Mouse (Mus musculus) kidney, adult 11 months (tissue): ENCODE results near the gene Aatf.
A peak's percentile ranks its signal among the peaks of the same experiment; 100 is the strongest.

Experiments
- DNase-seq: peaks from one replicate; pipeline ENCODE4 v3.0.0; 2022

Aatf gene

DNA sequence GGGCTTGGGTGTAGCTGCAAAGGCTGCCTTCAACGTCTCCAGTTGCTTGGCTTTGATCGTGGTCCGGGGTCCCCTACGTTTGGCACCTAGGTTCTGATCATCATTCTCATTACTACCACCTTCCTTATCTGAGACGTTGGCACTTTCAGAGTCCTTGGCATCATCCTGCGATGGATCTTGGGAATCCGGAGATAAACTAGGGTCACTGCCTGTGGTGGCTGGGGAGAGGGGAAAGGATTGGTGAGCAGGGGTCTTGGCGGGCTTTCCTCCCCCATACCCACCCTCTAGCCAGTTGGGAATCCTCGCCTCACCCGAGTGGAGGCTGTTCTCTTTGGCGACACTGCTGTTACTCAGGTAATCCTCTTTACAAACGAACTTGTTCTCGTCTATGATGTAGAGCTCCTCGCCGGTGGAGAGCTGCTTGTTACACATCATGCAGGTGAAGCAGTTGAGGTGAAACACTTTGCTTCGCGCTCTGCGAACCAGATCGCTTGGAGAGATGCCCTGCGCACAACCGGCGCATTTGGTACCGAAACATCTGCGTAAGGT is 8.5 kb upstream of the Aatf start:
- DNase-seq, result no peak

DNA sequence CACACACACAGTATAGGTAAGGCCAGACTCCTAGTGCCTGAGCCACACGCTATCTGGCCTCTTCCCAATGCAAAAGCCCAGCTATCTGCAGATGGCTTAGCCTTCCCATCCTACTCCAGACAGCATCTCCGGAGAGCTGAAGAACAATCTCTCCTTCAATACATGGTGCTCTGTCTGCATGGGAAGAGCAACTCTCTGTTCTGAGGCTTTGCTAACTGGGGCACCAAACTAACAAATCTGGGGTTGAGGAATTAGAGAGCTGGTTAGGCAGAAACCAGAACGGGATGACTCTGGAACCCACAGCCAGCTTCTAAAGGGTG is 7.7 kb upstream of the Aatf start:
- no peak for DNase-seq

DNA sequence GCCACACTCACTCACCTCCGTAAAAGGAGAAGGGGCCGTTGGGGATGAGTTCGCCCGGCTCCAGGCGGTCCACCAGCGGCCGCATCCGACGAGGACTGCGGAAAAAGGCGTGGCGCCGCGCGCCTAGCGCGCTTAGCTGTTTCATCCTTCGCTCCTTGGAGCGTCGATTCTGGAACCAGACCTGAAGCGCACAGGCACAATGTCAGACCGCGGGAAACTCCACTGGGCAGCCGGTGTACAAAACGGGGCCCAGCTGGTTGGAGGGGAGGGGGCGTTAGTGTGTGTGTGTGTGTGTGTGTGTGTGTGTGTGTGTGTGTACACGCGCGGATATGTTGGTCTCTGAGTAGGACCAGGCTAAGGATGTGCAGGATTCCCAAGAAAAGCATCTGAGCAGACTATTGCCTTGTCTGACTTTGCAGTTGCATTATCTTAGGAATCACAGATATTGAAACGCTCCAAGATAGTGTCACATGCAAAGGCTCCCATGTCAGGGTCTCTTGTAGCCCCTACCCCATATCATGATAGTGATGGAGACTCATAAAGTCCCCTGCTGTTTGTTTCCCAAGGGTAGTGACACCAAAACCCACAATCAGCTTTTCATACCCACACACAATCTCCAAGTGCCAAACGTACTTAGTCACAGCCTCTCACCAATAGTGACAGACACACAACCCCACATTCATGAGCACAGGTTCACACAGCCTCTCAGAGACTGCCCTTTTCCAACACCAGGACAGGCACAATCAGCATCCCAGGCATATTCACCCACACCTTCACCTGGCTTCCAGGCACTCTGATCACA is 7.1 kb upstream of the Aatf start:
- no peak for DNase-seq

DNA sequence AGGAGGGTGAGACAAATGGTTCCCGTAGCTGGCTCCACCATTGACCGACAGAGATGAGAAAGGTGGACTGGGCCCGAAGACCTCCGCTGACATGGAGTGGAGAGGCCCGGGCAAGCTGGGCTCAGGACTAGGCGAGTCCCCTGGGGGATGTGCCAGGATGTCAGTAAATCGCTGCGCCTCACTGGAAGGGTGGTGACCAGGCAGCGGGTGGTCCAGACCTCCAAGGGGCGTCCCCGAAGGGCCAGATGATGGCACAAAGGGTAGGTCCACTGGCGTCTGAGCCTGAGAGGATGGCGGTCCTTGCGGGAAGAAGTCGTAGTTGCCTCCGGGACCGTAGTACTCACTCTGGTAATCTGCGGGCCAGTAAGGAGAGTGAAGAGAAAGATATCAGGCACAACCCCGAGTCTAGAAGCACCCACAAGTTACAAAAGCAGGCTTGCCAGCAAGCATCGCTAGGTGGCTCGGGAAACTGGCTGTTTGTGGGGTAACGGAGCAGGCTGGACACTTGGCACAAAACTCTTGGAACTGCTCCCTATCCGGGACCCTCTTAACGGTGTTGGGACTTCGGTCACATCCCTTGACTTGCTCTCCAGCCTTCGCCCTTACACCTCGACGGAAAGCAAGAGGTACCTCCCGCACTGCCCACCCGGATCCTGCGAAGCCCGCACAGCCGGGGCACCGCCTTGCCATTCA is 6.4 kb upstream of the Aatf start:
- no peak for DNase-seq

DNA sequence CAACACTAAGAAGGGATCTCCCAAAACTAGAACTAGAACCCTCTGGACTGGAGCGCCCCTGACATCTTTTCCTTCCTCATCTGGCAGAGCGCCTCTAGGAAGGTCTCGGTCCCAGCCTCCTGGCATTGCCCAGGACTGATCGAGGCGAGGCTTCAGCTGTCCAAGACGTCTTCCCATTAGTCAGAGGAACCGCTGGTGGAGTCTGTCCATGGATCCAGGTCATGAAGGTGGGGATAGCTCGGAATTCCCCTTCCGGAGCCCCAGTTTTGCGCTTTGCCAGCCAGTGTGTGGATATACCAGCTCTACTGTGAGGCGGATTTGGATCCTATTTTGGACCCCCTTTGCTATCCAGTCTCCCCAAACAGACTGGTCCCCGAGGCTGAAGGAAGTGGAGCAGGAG is 5.7 kb upstream of the Aatf start:
- no peak for DNase-seq

DNA sequence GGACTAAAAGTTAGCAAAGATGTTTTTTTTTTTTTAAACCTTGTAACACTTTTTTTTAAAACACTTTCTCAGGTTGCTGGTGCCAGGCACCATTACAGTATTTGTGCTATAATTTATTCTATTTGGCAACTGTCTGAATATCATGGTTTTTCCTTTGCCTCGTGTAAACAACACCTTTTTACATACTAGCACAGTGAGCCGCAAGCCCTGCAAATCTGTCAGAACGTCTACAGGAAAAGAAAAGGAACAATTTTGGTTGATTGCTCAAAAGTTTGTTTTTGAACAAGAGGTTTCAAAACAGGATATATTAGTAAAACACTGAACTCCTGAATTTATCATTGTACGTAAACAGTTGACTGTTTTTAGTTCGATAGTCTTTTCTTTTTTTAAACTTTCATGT is 4.9 kb upstream of the Aatf start:
- DNase-seq, result no peak

DNA sequence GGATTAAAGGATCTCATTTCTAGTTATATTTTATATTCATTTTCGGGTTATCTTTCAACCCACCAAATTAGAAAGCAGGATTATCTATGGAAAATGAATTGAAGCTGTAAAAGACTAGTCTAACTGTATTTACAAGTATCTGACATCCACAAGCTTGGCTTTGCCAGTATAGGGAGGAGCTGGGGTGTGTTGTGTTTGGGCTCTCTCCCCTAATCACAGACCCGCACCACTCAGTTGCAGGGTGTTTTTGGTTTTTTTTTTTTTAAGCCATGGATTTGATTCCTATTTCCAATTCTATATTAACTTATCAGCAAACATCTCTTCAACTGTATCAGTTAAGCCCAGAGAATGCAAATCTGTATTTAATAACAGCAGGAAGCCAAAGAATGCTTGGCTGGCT is 4.1 kb upstream of the Aatf start:
- DNase-seq, result no peak

DNA sequence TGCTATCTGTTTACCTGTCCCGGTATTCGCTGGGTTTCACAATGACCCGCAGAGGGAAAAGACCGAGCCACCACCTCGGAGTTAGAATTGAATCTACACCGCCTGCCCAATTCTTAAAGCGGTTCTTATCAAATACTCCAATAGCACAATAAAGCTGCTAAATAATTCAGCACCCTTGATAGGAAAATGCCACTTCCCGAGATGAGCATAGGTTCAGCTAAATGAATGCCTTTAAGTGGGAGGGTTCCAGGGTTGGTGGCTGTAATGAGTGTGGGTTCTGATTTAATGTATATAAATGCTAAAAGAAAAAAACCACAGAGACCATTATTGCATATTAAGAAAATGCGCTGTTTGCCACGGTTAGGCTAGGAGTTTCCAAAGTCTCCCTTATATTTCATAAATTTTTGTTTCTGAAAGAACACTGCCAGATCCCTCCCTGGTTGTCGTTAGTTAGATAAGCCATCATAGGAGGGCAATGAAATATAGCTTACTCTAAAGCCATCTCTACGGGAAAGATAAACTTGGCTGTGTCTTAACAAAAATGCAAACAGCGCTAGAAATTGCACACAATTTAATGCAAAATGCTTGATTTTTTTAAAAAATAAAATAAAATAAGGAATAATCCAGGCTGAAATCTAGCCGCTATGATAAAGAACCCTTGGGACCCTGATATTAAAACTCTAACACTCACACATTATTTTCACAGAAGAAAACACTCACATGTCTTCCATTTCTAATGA is 3.3 kb upstream of the Aatf start:
- DNase-seq, result no peak

DNA sequence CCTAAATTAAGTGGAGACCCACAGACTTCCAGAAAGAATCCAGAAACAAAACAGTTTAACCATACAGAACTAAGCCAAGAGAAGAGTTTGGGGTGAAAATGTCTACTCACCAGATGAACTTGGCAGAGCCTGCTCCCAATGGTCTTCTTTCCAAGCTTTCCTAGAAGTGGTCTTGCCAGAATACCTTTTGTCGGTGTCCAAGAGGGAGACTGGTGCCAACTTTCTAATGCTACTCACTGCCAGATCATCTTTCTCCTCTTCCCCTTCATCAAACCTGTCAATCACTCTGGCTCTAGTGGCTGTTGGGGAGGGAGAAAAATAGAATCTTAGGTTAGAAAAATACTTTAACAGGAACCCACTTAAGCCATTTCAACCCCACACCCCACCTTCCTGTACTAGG is 1.3 kb downstream of the Aatf start:
- no peak for DNase-seq

DNA sequence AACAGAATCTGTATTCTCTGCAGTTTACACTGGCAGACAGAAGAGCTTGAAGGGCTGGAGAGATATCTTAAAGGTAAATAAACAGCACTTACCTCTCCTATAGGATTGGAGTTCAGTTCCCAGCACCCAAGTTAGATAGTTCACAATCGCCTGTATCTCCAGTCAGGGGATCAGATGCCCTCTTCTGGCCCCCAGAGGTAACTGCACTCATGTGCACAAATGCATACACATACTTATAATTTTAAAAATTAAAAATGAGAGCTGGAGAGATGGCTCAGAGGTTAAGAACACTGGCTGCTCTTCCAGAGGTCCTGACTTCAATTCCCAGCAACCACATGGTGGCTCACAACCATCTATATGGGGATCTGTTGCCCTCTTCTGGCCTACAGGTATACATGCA is 9.0 kb downstream of the Aatf start:
- DNase-seq, result no peak

DNA sequence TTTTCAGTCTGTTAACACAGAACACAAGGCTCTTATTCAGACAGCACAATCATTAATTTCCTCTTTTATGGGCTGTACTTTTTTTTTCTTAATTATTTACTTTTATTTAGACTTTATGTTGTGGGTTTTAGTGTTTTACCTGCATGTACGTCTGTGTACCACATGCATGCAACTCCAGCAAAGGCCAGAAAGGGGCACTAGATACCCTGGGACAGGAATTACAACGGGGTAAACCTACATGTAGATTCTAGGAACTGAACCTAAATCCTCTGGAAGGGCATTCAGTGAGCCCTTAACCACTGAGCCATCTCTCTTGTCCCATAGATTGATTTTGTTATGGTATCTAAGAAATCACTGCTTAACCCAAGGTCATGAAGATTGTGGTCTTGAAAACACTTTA is 15.4 kb downstream of the Aatf start:
- no peak for DNase-seq

DNA sequence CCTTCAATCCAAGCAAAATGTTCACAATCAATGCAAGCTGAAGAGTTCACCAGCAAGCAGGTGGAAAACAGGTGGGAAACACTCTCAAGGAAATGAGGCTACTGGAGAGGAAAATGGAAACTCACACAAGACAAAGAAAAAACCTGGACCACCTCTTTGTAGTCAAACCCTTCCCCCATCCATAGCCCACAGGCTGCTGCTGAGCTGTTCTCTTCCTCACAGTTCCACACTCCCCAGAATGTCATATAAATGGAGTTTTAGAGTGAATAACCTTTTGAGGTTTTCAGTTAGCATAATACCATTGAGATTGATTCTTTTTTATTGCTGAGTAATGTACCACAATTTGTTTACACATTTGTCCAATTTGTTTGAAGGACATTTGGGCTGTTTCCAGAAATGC is 16.4 kb downstream of the Aatf start:
- DNase-seq, result no peak

DNA sequence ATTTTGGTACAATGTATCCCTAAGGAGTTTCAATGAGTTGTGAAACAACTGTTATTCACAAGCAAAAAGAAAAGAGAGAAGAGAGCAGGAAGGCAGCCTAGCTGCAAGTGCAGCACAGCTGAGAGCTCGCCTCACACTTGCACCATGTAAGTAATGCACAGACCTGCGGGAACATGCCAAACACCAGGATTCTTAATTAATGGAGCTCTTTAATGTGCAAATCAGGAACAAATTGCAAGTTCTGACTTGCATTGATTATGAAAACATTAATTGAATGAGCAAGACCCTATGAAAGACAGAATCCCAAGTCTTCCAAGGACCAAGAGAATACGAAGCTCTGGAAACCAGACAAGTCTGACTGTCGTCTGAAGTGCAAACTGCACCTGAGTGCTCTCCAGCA is 17.5 kb downstream of the Aatf start:
- DNase-seq, result no peak

DNA sequence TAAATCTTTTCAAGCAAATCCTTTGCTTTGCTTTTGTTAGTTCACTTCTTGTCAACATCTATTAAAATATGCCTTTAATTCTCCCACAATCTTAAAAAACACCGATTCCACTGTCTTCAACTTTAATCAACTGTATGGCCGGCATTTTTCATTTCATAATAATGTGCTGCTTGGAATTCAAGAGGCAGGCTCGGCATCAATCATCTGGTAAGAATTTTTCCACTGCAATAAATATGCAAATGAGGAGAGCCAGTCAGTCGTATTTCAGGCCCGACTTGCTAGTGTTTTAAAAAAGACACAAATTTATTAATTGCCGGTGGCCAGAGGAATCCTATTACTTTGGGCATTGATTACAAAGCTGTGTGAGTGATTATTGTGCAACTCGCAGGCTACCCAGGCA is 31.7 kb downstream of the Aatf start:
- DNase-seq, result no peak

DNA sequence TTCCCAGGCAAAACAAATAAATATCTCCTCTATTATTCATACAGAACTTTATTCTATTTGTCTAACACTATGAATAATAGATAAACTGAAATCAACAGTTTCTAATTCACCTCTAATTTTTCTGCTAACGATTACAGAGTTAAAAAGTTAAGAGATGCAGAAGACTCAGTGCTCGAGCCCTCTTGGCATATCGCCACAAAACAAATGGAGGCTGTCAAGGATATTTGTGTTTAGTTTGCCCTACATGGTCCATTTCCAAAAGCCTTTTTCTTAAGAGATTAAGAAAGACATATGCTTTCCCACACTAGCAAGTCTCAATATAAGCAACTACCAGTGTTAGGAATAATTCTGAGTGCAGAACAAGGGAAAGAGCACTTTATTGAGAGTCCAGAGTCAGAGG is 32.9 kb downstream of the Aatf start:
- no peak for DNase-seq

DNA sequence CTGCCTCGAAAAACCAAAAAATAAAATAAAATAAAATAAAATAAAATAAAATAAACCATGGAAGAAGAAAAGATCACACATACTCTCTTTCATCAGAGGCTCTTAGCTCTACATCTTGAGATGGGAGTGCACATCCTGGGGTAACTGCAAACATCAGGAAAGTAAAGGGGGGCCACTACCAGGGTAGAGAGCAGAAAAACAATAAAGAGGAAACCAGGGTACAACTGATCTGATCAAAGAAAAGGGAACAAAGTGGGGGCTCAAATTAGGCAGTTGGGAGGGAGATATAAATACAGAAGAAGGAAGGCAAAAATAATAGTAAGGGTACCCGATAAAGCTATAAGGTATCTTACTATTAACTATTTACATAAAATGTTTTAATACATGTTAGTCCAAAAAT is 36.7 kb downstream of the Aatf start:
- no peak for DNase-seq

DNA sequence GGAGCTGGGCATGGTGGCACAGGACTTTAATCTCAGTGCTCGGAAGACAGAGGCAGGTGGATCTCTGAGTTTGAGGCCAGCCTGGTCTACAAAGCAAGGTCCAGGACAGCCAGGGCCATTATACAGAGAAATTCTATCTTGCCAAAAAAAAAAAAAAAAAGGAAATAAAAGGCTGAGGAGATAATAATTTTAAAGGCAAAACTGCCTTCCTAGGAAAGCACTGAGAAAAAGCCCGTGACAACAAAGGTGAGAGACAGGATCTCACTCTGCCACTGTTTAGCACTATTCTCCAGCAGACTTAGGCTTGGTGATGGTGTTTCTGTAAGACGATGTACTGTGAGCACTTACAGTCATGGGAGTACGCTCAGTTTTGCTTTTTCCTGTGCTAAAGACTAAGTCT is 37.3 kb downstream of the Aatf start:
- DNase-seq, result no peak

DNA sequence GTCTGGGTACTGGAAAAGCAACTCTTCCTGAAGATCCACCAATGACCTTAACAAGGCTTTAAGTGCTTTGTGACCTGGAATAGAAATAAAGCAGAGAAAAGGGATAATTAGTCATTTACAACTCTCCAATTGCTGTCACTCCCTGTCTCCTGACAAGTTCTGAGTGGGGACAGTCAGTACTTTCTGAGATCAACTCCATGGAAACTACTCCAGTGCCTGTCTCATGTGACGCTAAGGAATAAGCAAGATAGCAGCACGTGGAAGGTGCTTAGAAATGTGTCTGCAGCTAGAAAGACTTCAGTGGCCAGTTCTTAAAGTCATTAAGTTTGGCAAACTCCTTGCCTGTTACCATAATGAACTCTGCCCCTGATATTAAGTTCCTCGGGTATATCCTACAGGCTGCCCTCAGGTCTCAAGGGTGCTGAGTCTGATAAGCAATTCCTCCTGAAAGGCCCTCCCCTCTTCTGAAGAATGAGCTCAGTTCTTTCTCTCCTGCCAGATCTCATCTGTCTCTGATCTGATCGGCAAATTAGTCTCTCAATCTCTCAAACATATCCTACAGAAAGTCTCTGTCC is 40.1 kb downstream of the Aatf start:
- no peak for DNase-seq

DNA sequence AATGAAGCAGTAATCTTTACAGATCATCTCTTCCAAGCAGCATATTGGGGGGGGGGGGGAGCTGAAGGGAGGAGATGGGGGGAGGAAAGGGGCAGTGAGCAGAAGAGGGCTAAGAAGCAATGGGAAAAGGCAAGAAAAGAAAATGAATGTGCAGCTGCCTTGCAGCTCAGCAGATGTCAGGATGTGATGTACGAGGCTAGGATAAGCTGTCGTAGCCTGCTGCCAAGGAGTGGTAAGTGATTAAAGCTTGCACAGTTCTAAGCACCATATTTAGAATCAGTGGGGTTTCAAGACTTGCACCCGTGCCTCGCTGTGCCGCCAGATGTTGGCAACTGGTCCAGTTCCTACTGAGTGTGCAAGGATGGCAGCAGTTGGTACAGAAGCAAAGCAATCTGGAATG is 48.8 kb downstream of the Aatf start:
- no peak for DNase-seq

DNA sequence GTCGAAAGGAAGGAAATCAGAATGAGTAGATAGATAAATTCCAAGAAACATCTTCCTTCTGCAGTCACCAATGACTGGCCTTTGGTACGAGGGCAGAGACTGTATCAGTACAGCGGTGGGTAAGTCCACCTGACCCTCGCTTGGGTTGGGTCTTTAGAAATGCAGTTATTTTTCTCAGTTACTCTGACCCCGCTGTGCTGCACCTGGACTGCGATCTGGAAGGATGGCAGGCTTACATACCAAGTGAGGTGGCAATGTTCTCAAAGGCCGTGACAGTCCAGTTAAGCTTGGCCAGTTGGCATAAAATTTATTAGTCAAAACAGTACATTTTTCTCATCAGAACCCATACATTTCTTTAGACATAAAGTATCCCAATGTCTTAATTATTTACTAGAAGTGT is 59.4 kb downstream of the Aatf start:
- no peak for DNase-seq

DNA sequence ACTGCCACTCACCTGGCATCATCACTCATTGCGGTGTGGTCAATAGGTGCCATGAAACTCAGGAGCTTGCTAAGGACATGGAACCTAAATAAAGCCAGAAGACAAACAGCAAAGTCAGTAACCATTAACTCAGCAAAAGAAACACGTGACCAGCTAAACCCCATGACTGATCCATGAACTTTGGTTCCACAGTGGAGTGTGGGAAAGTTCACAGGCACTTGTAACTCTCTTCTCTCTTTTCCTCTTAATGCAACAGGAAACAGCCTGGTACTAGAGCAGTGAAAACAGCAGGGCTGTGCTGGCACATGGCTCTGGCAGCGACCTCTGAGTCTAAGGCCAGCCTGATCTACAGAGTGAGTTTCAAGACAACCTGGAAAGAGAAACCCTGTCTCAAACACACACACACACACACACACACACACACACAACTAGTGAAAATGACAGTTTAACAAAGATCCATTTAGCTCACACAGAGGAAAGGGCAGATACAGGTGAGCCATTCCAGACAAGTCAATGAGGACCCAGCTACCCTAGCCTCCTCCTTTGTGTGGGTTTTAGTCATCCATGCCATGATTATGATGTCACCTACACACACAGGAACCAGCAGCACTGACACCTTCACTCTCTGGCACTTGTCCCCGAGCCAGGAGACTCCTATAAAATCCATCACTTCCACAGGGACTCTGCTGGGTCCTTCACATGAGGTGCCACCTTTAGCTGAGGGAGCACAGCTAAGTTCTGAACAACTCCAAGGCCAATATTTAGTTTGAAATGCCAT is 70.6 kb downstream of the Aatf start:
- DNase-seq, result peak; percentile 78

DNA sequence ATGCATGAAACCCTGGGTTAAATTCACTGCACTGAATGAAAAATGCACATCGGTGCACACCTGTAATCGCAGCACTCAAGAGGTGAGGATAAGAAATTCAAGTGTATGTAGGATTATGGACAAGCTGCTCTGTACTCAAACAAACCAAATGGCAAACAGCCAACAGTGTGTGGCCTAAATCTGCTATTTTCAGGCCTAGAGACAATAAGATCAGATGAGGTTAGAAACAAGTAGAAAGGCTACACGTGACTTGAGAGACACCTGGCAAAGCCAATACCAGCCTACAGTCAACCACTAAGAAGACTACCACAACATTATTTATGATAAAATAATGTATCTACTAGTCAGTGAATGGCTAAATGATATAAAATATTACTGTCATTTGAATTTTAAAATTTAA is 72.9 kb downstream of the Aatf start:
- no peak for DNase-seq

DNA sequence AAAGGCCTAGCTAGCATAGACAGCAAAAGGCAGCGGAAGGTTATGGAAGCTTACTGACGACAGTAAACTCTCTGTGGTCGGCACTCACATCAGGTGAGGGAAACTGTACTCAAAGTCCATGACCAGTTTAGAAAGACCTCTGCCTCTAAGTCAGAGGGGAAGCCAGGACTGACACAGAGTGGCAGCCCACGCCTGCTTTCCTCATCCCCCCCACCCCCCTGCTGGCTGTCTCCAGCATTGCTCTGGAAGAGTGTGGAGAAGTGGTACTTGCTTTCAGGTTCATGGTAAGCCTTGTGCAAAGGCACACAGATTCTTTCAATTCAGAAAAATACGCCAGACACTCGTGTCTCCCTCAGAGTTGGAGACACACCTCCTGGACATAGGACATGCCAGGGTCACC is 78.4 kb downstream of the Aatf start:
- DNase-seq, result no peak
